Comparison of ENCODE assay signal across 10 mouse cellular contexts in the genomic region with DNA sequence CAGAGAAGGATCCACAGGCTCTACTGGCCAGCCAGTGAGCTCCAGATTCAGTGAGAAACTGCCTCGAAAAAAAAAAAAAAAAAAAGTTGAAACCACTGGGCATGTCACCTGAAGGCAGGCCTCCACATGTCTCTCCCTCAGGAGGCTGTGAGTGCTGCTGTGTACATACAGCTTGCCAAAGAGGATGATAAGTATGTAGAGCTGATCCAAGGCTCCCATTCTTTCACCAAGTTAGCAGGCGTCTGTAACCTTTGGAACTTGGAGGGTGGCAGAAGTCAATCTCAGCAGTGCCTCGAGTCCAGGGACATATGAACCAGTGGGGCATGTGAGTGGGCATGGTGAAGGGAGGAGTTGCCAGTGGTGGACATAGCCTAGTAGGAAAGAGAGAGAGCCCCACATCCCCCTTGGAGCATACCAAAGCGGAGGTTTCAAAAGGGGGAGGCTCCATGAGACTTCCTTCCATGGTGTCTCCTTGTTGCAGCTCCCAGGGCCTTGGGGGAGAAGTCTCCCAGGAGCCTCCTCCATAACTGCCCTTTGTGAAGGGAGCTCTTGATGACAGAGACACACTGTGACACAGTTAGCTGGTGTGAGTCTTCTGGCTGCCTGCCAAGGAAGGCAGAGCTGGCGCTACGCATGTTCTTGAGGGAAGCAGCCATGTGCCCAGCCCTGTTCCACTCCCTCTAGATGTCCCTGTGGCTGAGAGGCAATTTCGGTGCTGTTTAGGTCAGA. TPM values are rescaled to one million over a fixed set of nuclear protein-coding genes. Genes with fewer than 3 reads are reported as not detected.
DNase-seq lines count a peak whose midpoint lies in the region; ATAC-seq and TF ChIP-seq lines count a peak whose summit lies in the region.
"Had no signal": no experiment of that assay in that cellular context is flagged by ENCODE, and none has a peak within 500 bp of the region (broad histone marks: within the 10 kb centered on the region; RNA-seq: fewer than 3 reads in every experiment).

No protein-coding gene starts in this region.

- no peak overlapping the region for H3K27ac ChIP-seq in intestine, embryonic 14.5 days (ENCODE audit: low read depth)
- no peak overlapping the region for H3K27ac ChIP-seq in layer of hippocampus, adult 2 months
- H3K27ac ChIP-seq: liver, embryonic 15.5 days had no signal

- TF ChIP-seq CTCF in layer of hippocampus, adult 2 months (conservative IDR thresholded peaks at IDR 0.05), result no peak

- no peak overlapping the region for H3K9ac ChIP-seq in intestine, embryonic 14.5 days (ENCODE audit: low read length)
- H3K9ac ChIP-seq: liver, embryonic 15.5 days had no signal

- H3K4me2 ChIP-seq in intestine, embryonic 14.5 days (ENCODE audit: low read length), result no peak overlapping the region
- H3K4me2 ChIP-seq: liver, embryonic 15.5 days had no signal

- 59% methylated on average over 7 of the region's 7 CpGs for WGBS in intestine, embryonic 14.5 days

- no peaks in the 10 kb centered on the region for H3K27me3 ChIP-seq in intestine, embryonic 14.5 days (replicated peaks; ENCODE audit: control insufficient read depth, insufficient read depth, low read length)
- H3K27me3 ChIP-seq: liver, embryonic 15.5 days had no signal

- 0 out of 2 replicates have a peak, but pooled peaks have one; percentile 71 for ATAC-seq in intestine, embryonic 14.5 days (replicated peaks; ENCODE audit: low FRiP score, low TSS enrichment, low read depth)

- H3K36me3 ChIP-seq in intestine, embryonic 14.5 days (ENCODE audit: control insufficient read depth, insufficient read depth, low read length), result no peaks in the 10 kb centered on the region
- H3K36me3 ChIP-seq: liver, embryonic 15.5 days had no signal

- no peak overlapping the region for H3K4me3 ChIP-seq in intestine, embryonic 14.5 days (ENCODE audit: low read depth, low read length)
- H3K4me3 ChIP-seq in layer of hippocampus, adult 2 months, result no peak overlapping the region
- H3K4me3 ChIP-seq: liver, embryonic 15.5 days had no signal

- no peaks in the 10 kb centered on the region for H3K4me1 ChIP-seq in intestine, embryonic 14.5 days (replicated peaks; ENCODE audit: control insufficient read depth, insufficient read depth, low read length)
- H3K4me1 ChIP-seq: liver, embryonic 15.5 days had no signal

- H3K9me3 ChIP-seq in intestine, embryonic 14.5 days (ENCODE audit: control insufficient read depth, low read length), result no peaks in the 10 kb centered on the region
- H3K9me3 ChIP-seq: liver, embryonic 15.5 days had no signal

- peak; percentile 7 for DNase-seq in layer of hippocampus, adult 11-12 months (ENCODE audit: low spot score)
- DNase-seq in layer of hippocampus, adult 9-10 months (ENCODE audit: low spot score), result no peak
- DNase-seq in adrenal gland, adult 2 months, result peak; percentile 86
- no peak for DNase-seq in intestine, embryonic 14.5 days (ENCODE audit: low spot score)
- peak; percentile 30 to 33 for DNase-seq in lung, adult 18-20 months
- peak; percentile 52 for DNase-seq in testis, postnatal 14 days (ENCODE audit: low spot score)
- DNase-seq in layer of hippocampus, adult 2 months (ENCODE audit: low spot score in 2 of 2), result no peak
- DNase-seq in spleen, postnatal 4 days (ENCODE audit: low spot score in 2 of 2), result no peak

RNA-seq across cellular contexts. Expression of gene Sdr9c7, which starts 6.6 kb away (rescaled TPM):
- total RNA-seq in adrenal gland, adult 2 months (2021), result 1 to 10 TPM in 1 of 2 experiments, under 1 TPM in 1; 0.41 to 1.9 TPM
- polyA plus RNA-seq in adrenal gland, adult 2 months (2012; rRNA removed), result 0.74 and 0.85 TPM in 2 replicates
- polyA plus RNA-seq in intestine, embryonic 14.5 days (2014; fragmentation: Nextera tagmentation; extraction: Ambion mirVana), result not detected in 2 replicates
- under 1 TPM in 1 of 2 experiments, not detected in 1; 0.12 TPM for total RNA-seq in layer of hippocampus, adult 2 months (2021)
- polyA plus RNA-seq: liver, embryonic 15.5 days had no signal

RNA-seq across cellular contexts. Expression of gene Rdh7, which starts 16.3 kb away (rescaled TPM):
- 1 to 10 TPM in 1 of 2 experiments, not detected in 1; 2.0 TPM for total RNA-seq in adrenal gland, adult 2 months (2021)
- 0.17 TPM in 1 of 2 replicates, not detected in the other for polyA plus RNA-seq in adrenal gland, adult 2 months (2012; rRNA removed)
- polyA plus RNA-seq in intestine, embryonic 14.5 days (2014; fragmentation: Nextera tagmentation; extraction: Ambion mirVana), result 0.14 TPM in 1 of 2 replicates, not detected in the other
- total RNA-seq in layer of hippocampus, adult 2 months (2021), result not detected

RNA-seq across cellular contexts. Expression of gene Rdh16f2, which starts 38.6 kb away (rescaled TPM):
- total RNA-seq in adrenal gland, adult 2 months (2021), result under 1 TPM in 1 of 2 experiments, not detected in 1; 0.23 TPM
- not detected in 2 replicates for polyA plus RNA-seq in adrenal gland, adult 2 months (2012; rRNA removed)
- 0.14 TPM in 1 of 2 replicates, not detected in the other for polyA plus RNA-seq in intestine, embryonic 14.5 days (2014; fragmentation: Nextera tagmentation; extraction: Ambion mirVana)
- not detected for total RNA-seq in layer of hippocampus, adult 2 months (2021)

RNA-seq across cellular contexts. Expression of gene Rdh19, which starts 55.2 kb away (rescaled TPM):
- not detected for total RNA-seq in adrenal gland, adult 2 months (2021)
- polyA plus RNA-seq in adrenal gland, adult 2 months (2012; rRNA removed), result not detected in 2 replicates
- not detected in 2 replicates for polyA plus RNA-seq in intestine, embryonic 14.5 days (2014; fragmentation: Nextera tagmentation; extraction: Ambion mirVana)
- total RNA-seq in layer of hippocampus, adult 2 months (2021), result not detected
- polyA plus RNA-seq: gonadal fat pad, adult 2 months had no signal

Comparison
In these comparisons a context has a peak if more than half of its experiments do, and no peak if none do; other contexts are left out.
1. DNase-seq: peak in layer of hippocampus, adult 11-12 months (single experiment), adrenal gland, adult 2 months (single experiment), lung, adult 18-20 months (2 of 2) and testis, postnatal 14 days (single experiment); none in layer of hippocampus, adult 9-10 months (single experiment), intestine, embryonic 14.5 days (single experiment), layer of hippocampus, adult 2 months (0 of 2) and spleen, postnatal 4 days (0 of 2).